ENCODE assay signal across 25 mouse cellular contexts in genomic region chr13:112218389-112218788, GRCm38 (mm10).
"Had no signal": no experiment of that assay in that cellular context is flagged by ENCODE, and none has a peak within 500 bp of the region (broad histone marks: within the 10 kb centered on the region; RNA-seq: fewer than 3 reads in every experiment).

No protein-coding gene starts in this region.

- H3K9ac ChIP-seq: heart, embryonic 12.5 days; hindbrain, embryonic 13.5 days; hindbrain, embryonic 15.5 days; kidney, embryonic 15.5 days; limb, embryonic 13.5 days; limb, embryonic 15.5 days; liver, embryonic 12.5 days had no signal

- DNase-seq: gastrocnemius, adult 2 months; gastrocnemius, postnatal 10 days; gastrocnemius, postnatal 25 days; heart, adult 18-20 months; heart, postnatal 10 days; heart, postnatal 4 days; kidney, adult 11 months; kidney, adult 2 months; kidney, adult 9 months; kidney, postnatal 14 days; kidney, postnatal 36 days; layer of hippocampus, adult 9-11 months; layer of hippocampus, postnatal 36 days; left cerebral cortex, postnatal 4 days had no signal

- H3K4me2 ChIP-seq: heart, embryonic 12.5 days; hindbrain, embryonic 13.5 days; hindbrain, embryonic 15.5 days; kidney, embryonic 15.5 days; limb, embryonic 13.5 days; limb, embryonic 15.5 days; liver, embryonic 12.5 days had no signal

- H3K4me1 ChIP-seq: hindbrain, embryonic 13.5 days; hindbrain, embryonic 15.5 days; kidney, embryonic 15.5 days; limb, embryonic 13.5 days; limb, embryonic 15.5 days; liver, embryonic 12.5 days had no signal

- H3K9me3 ChIP-seq: heart, embryonic 10.5 days; heart, embryonic 12.5 days; hindbrain, embryonic 13.5 days; hindbrain, embryonic 15.5 days; kidney, embryonic 15.5 days; limb, embryonic 13.5 days; limb, embryonic 15.5 days; liver, embryonic 12.5 days had no signal

- H3K36me3 ChIP-seq: heart, embryonic 10.5 days; heart, embryonic 12.5 days; hindbrain, embryonic 13.5 days; hindbrain, embryonic 15.5 days; kidney, embryonic 15.5 days; limb, embryonic 13.5 days; limb, embryonic 15.5 days; liver, embryonic 12.5 days had no signal

- H3K4me3 ChIP-seq: gastrocnemius, adult 2 months; heart, embryonic 10.5 days; heart, embryonic 12.5 days; hindbrain, embryonic 13.5 days; hindbrain, embryonic 15.5 days; kidney, embryonic 15.5 days; limb, embryonic 13.5 days; limb, embryonic 15.5 days; liver, embryonic 12.5 days had no signal

- H3K27ac ChIP-seq: gastrocnemius, adult 2 months; heart, embryonic 10.5 days; hindbrain, embryonic 13.5 days; hindbrain, embryonic 15.5 days; hindbrain, postnatal 0 days; kidney, embryonic 15.5 days; kidney, postnatal 0 days; limb, embryonic 13.5 days; limb, embryonic 15.5 days; liver, embryonic 12.5 days had no signal

- H3K27me3 ChIP-seq: heart, embryonic 12.5 days; hindbrain, embryonic 13.5 days; hindbrain, embryonic 15.5 days; kidney, embryonic 15.5 days; limb, embryonic 13.5 days; limb, embryonic 15.5 days had no signal

- ATAC-seq: hindbrain, postnatal 0 days; intestine, embryonic 16.5 days; liver, embryonic 12.5 days had no signal
